Mouse (Mus musculus) kidney, postnatal 0 days (tissue): ENCODE results near the gene Trim72. TPM values are rescaled to one million over a fixed set of nuclear protein-coding genes. Genes with fewer than 3 reads are reported as not detected.
"Not testable (repeated sequence)": the region's sequence is repeated elsewhere in the genome, so short reads cannot be mapped to it uniquely, and the experiment has no call there.

Experiments
- ATAC-seq: fragments of 200-750 bp; cut with Nextera tagmentation; replicated peaks from 2 replicates; pipeline ENCODE4 v1.8.0; 2017; ENCODE audit warnings: low read depth, moderate number of reproducible peaks, moderate TSS enrichment, moderate library complexity; ENCODE audit not compliant: low FRiP score
- DNase-seq: peaks from one replicate; pipeline ENCODE4 v3.0.0-alpha.2; 2016; ENCODE audit warnings: low spot score
- H3K27ac ChIP-seq: fragments of 300-500 bp; sonication (generic); 2 replicates; pipeline ENCODE4 v1.5.1; 2014; ENCODE audit warnings: mild to moderate bottlenecking
- H3K27me3 ChIP-seq: fragments of 300-500 bp; sonication (generic); 2 replicates; pipeline ENCODE4 v1.6.1; 2014; ENCODE audit warnings: low read length, mixed read lengths; ENCODE audit not compliant: insufficient read depth
- H3K36me3 ChIP-seq: fragments of 300-500 bp; sonication (generic); 2 replicates; pipeline ENCODE4 v1.6.1; 2014; ENCODE audit warnings: low read length, mixed read lengths; ENCODE audit not compliant: insufficient read depth
- H3K4me1 ChIP-seq: fragments of 300-500 bp; sonication (generic); replicated peaks from 2 replicates; pipeline ENCODE4 v1.6.1; 2014; ENCODE audit warnings: antibody characterized with exemption, low read length, mixed read lengths; ENCODE audit not compliant: insufficient read depth
- H3K4me2 ChIP-seq: fragments of 300-500 bp; sonication (generic); 2 replicates; pipeline ENCODE4 v1.6.1; 2014; ENCODE audit warnings: mild to moderate bottlenecking, low read length, moderate library complexity, mixed read lengths
- H3K4me3 ChIP-seq: fragments of 300-500 bp; sonication (generic); replicated peaks from 2 replicates; pipeline ENCODE4 v1.5.1; 2014; ENCODE audit warnings: low read depth, low read length
- H3K9ac ChIP-seq: fragments of 300-500 bp; sonication (generic); 2 replicates; pipeline ENCODE4 v1.6.1; 2014; ENCODE audit warnings: low read depth, low read length
- H3K9me3 ChIP-seq: fragments of 300-500 bp; sonication (generic); replicated peaks from 2 replicates; pipeline ENCODE4 v1.6.1; 2016; ENCODE audit warnings: low read length, inconsistent platforms, mixed read lengths
- CTCF ChIP-seq: IDR thresholded peaks from 2 replicates; pipeline ENCODE4 v1.5.1; 2016; ENCODE audit warnings: antibody characterized with exemption, low read depth, mild to moderate bottlenecking, moderate library complexity
- WGBS: fragments of 180-500 bp; shearing (Covaris S2); extraction: QIAGEN DNeasy Blood & Tissue Kit; methylation state at CpG from one replicate; pipeline ENCODE4 v1.1.7; 2014; 5-methylcytosine and 5-hydroxymethylcytosine counted together
- polyA plus RNA-seq: library from polyadenylated mRNA; unstranded; fragments of >200 nt; fragmentation: Nextera tagmentation; extraction: Ambion mirVana; gene quantifications from 2 replicates; pipeline ENCODE4 v1.2.1, GENCODE M21; 2015

Gene Trim72
- polyA plus RNA-seq, 1 experiment from 2014 or later: 0.11 TPM

DNA sequence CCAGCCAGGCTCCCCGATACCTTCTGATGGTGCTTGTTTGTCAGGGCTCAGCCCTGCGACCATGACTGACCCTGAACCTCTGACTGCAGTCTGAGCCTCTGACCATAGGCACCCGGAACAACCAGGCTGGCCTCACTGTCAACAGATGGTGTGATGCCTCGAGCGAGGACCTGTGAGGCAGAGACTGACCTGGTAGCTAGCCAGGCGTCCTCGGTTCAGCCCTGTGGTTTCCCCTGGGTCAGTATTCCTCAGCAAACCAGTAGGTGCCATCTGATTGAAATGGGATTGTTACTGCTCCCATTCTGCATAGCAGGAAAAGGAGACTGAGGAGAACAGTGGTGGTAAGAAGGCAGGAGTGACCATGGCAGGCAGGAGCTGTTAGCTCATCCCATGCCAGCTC, 2.4 kb downstream of the Trim72 start:
- no peak for ATAC-seq
- peak overlapping the region; percentile 91 for H3K27ac ChIP-seq
- no peak for TF ChIP-seq CTCF

DNA sequence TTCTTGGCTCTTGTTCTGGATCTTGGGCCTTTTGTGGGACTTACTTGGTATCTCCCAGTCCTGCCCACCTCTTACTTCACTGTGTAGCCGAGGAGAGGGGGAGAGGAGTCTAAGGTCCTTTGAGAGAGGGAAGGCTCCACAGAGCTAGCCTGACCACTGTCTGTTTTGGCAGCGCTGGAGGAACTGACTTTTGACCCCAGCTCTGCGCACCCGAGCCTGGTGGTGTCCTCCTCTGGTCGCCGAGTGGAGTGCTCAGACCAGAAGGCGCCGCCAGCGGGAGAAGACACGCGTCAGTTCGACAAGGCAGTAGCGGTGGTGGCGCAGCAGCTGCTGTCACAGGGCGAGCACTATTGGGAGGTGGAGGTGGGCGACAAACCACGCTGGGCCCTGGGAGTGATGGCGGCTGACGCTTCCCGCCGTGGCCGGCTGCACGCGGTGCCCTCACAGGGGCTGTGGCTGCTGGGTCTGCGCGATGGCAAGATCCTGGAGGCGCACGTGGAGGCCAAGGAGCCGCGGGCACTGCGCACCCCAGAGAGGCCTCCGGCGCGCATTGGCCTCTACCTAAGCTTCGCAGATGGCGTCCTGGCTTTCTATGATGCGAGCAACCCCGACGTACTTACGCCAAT, 6.1 kb downstream of the Trim72 start:
- no peak overlapping the region for H3K27ac ChIP-seq
- no peak overlapping the region for H3K9ac ChIP-seq
- DNase-seq: no peak
- no peaks in the 10 kb centered on the region; the same call in 1 of the 2 replicates for H3K4me1 ChIP-seq
- no peaks in the 10 kb centered on the region for H3K36me3 ChIP-seq
- WGBS: 54% methylated on average over 40 of the region's 40 CpGs
- TF ChIP-seq CTCF: no peak
- no peaks in the 10 kb centered on the region for H3K9me3 ChIP-seq
- no peak overlapping the region for H3K4me2 ChIP-seq
- H3K27me3 ChIP-seq: no peaks in the 10 kb centered on the region
- 0 out of 2 replicates have a peak, but pooled peaks have one; percentile 45 for ATAC-seq
- H3K4me3 ChIP-seq: no peak overlapping the region

More for the DNA sequence above, 2.4 kb downstream of the Trim72 start:
- no peaks in the 10 kb centered on the region for H3K36me3 ChIP-seq
- DNase-seq: no peak
- H3K9ac ChIP-seq: no peak overlapping the region
- no peaks in the 10 kb centered on the region for H3K27me3 ChIP-seq
- no peak overlapping the region for H3K4me3 ChIP-seq
- H3K9me3 ChIP-seq: no peaks in the 10 kb centered on the region
- H3K4me2 ChIP-seq: no peak overlapping the region
- peaks cover 13% of the 10 kb centered on the region for H3K4me1 ChIP-seq
- 70% methylated on average over 7 of the region's 7 CpGs for WGBS

DNA sequence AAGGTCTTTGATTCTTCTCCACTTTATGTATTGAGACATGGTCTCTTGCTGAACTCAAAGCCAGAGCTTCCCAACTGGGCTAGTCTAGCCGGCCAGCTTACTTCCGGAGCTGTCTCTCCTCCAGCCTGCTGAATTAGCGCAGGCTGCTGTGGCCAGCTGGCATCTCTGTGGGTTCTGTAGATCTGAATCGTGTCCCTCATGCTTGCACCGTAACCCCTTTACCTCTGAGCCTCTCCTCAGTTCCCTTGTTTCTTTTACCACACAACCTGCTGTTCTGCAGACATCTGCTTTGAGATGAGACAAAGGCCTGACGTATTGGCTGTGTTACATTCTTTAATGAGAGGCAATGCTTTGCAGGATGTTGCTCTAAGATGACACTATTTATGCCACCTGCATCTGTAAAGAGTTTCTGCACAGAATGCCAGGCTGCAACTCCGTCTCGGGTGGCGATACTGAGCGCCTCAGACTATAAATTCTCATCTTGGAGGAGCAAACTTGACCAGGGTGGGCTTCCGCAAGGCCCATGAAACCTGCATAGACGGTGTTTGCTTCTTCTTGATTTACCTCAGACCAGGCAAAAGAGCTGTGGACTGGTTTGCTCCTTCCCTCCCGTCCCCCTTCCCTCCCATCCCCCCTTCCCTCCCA, 8.5 kb downstream of the Trim72 start:
- 62% methylated on average over 13 of the region's 13 CpGs for WGBS
- Histone ChIP-seq H3K27me3 (no peaks in the 10 kb centered on the region), H3K4me3 (no peak overlapping the region), H3K9me3 (no peaks in the 10 kb centered on the region), H3K9ac (no peak overlapping the region), H3K27ac (no peak overlapping the region), H3K36me3 (no peaks in the 10 kb centered on the region), H3K4me2 (no peak overlapping the region), H3K4me1 (no peaks in the 10 kb centered on the region)
- ATAC-seq (no peak), DNase-seq (no peak)
- TF ChIP-seq CTCF: no peak

DNA sequence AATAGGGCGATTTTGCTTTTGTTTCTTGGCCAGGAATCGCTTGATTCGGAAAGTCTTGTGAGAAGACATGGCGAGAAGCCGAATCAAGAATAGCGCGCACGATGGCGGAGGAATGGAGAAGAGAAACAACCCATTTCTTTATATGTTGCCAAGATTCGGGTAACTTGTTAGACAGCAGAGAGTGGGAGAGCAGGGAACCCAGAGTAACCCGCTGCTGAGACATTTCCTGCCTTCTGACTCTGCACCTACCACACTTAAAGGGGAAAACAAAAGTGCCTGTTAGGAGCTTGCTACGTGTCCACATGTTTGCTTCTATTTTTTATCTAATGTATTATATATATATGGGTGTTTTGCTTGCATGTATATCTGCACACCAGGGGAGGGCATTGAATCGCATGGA, 9.4 kb downstream of the Trim72 start:
- Histone ChIP-seq H3K4me1 (no peaks in the 10 kb centered on the region), H3K4me2 (no peak overlapping the region), H3K36me3 (no peaks in the 10 kb centered on the region), H3K9ac (no peak overlapping the region), H3K27ac (no peak overlapping the region), H3K27me3 (no peaks in the 10 kb centered on the region), H3K4me3 (no peak overlapping the region), H3K9me3 (no peaks in the 10 kb centered on the region)
- no peak for TF ChIP-seq CTCF
- 89% methylated on average over 13 of the region's 13 CpGs for WGBS
- ATAC-seq (no peak), DNase-seq (no peak)

DNA sequence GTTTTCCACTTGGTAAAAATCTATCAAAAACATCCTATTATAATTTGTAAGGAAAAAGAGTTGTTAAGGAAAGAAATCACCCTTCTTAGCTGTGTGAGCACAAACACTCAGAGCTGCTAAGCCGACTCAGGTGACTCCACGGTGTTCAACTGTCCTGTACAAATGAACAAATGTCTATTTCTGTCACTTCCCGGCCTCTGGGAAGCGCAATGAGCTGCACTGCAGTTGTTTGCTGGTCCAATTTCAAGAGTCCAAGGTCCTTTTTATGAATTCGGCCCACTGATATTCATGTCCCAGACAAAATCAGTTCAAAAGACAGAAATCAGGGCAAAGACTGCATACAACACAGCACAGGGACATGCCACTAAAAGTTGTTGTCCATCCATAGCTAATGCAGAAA, 12.4 kb downstream of the Trim72 start:
- 83% methylated on average over 5 of the region's 5 CpGs for WGBS
- not testable (repeated sequence) for H3K4me1 ChIP-seq, H3K27me3 ChIP-seq, H3K4me2 ChIP-seq, DNase-seq, H3K9ac ChIP-seq, ATAC-seq, H3K36me3 ChIP-seq, H3K9me3 ChIP-seq, H3K4me3 ChIP-seq, H3K27ac ChIP-seq

DNA sequence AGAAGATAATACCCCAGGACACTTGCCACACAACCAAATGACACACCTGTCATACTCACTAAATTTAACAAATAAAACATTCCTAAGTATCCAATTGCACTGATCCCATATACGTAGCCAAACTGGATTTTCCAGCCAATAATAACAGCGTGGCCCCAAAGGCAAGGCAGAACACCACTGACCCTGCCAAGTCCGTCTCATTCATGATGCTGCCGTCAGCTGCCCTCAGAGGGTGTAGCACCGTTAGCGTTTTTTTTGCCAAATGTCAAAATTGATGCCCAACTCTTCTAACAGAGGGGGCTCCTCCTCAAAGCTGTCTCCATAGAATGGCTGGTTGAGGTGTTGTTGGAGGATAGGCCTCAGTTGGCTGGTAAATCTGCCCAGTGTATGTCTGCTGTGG, 12.9 kb downstream of the Trim72 start:
- WGBS: 80% methylated on average over 6 of the region's 6 CpGs
- Histone ChIP-seq H3K27me3 (no peaks in the 10 kb centered on the region), H3K9me3 (no peaks in the 10 kb centered on the region), H3K4me1 (no peaks in the 10 kb centered on the region), H3K36me3 (no peaks in the 10 kb centered on the region), H3K9ac (no peak overlapping the region), H3K27ac (no peak overlapping the region), H3K4me2 (no peak overlapping the region), H3K4me3 (no peak overlapping the region)
- DNase-seq (no peak), ATAC-seq (no peak)
- no peak for TF ChIP-seq CTCF
